Mouse (Mus musculus): ENCODE measurements around the gene Abhd17a. TPM values are rescaled to one million over a fixed set of nuclear protein-coding genes. Genes with fewer than 3 reads are reported as not detected.

The Abhd17a gene
- polyA plus RNA-seq, 1 experiment from 2014 or later = 50.2 TPM

GRCm38 (mm10) chr10:80547539-80547938 lies 42.6 kb downstream of the Abhd17a start:
- TF ChIP-seq CTCF (IDR thresholded peaks at IDR 0.05; ENCODE audit: low read depth) (no peak), EP300 (IDR thresholded peaks at IDR 0.05; ENCODE audit: low read depth) (no peak)
- DNase-seq (no peak), ATAC-seq (no peak)
- H3K27ac ChIP-seq (ENCODE audit: low read depth) = no peak overlapping the region
- WGBS (ENCODE audit: insufficient replicate concordance) = 85% methylated on average over 14 of the region's 15 CpGs
- no peaks in the 10 kb centered on the region for H3K27me3 ChIP-seq (ENCODE audit: insufficient read depth, low read length)
- H3K9me3 ChIP-seq (ENCODE audit: low read length) = no peaks in the 10 kb centered on the region
- no peak overlapping the region for H3K4me3 ChIP-seq (ENCODE audit: low read depth, low read length)
- no peak overlapping the region for H3K4me2 ChIP-seq (ENCODE audit: low read depth, low read length)
- H3K4me1 ChIP-seq (ENCODE audit: insufficient read depth) = peaks cover 5% of the 10 kb centered on the region; the same call in 1 of the 2 replicates
- H3K36me3 ChIP-seq (replicated peaks; ENCODE audit: insufficient read depth, low read length) = peaks cover 80% of the 10 kb centered on the region
- H3K9ac ChIP-seq (replicated peaks) = no peak overlapping the region

- H3K4me2 ChIP-seq (ENCODE audit: low read depth, low read length) = no peak overlapping the region
- 70% methylated on average over 4 of the region's 4 CpGs for WGBS (ENCODE audit: insufficient replicate concordance)
- no peak overlapping the region for H3K27ac ChIP-seq (ENCODE audit: low read depth)
- peaks cover 86% of the 10 kb centered on the region for H3K36me3 ChIP-seq (replicated peaks; ENCODE audit: insufficient read depth, low read length)
- ATAC-seq (peak; percentile 59), DNase-seq (no peak)
- no peak overlapping the region for H3K4me3 ChIP-seq (ENCODE audit: low read depth, low read length)
- TF ChIP-seq CTCF (IDR thresholded peaks at IDR 0.05; ENCODE audit: low read depth) (no peak), EP300 (IDR thresholded peaks at IDR 0.05; ENCODE audit: low read depth) (no peak)
- H3K9me3 ChIP-seq (ENCODE audit: low read length) = no peaks in the 10 kb centered on the region
- no peaks in the 10 kb centered on the region for H3K27me3 ChIP-seq (ENCODE audit: insufficient read depth, low read length)
- H3K9ac ChIP-seq (replicated peaks) = no peak overlapping the region
- peaks cover 5% of the 10 kb centered on the region; the same call in 1 of the 2 replicates for H3K4me1 ChIP-seq (ENCODE audit: insufficient read depth)
Measured at GRCm38 (mm10) chr10:80546945-80547344, 43.2 kb downstream of the Abhd17a start.

- Histone ChIP-seq H3K4me1 (ENCODE audit: insufficient read depth) (peaks cover 5% of the 10 kb centered on the region; the same call in 1 of the 2 replicates), H3K27me3 (ENCODE audit: insufficient read depth, low read length) (no peaks in the 10 kb centered on the region), H3K27ac (ENCODE audit: low read depth) (no peak overlapping the region), H3K9ac (replicated peaks) (no peak overlapping the region), H3K4me2 (ENCODE audit: low read depth, low read length) (no peak overlapping the region), H3K4me3 (ENCODE audit: low read depth, low read length) (no peak overlapping the region), H3K9me3 (ENCODE audit: low read length) (no peaks in the 10 kb centered on the region), H3K36me3 (replicated peaks; ENCODE audit: insufficient read depth, low read length) (peaks cover 84% of the 10 kb centered on the region)
- WGBS (ENCODE audit: insufficient replicate concordance) = 85% methylated on average over 8 of the region's 8 CpGs
- no peak for ATAC-seq
- TF ChIP-seq EP300 (IDR thresholded peaks at IDR 0.05; ENCODE audit: low read depth) = no peak
- no peak for TF ChIP-seq CTCF (IDR thresholded peaks at IDR 0.05; ENCODE audit: low read depth)
- DNase-seq = no peak
Measured at GRCm38 (mm10) chr10:80545590-80545989, 44.6 kb downstream of the Abhd17a start.

- 88% methylated on average over 14 of the region's 14 CpGs for WGBS (ENCODE audit: insufficient replicate concordance)
Measured at GRCm38 (mm10) chr10:80543873-80544272, 46.3 kb downstream of the Abhd17a start.

GRCm38 (mm10) chr10:80539493-80539892 lies 50.6 kb downstream of the Abhd17a start:
- 35% methylated on average over 5 of the region's 5 CpGs for WGBS (ENCODE audit: insufficient replicate concordance)
- Histone ChIP-seq H3K4me2 (ENCODE audit: low read depth, low read length) (peak overlapping the region; percentile 33; the same call in 1 of the 2 replicates), H3K27me3 (ENCODE audit: insufficient read depth, low read length) (0 out of 2 replicates have a peak, but pooled peaks cover 4% of the 10 kb centered on the region), H3K4me1 (ENCODE audit: insufficient read depth) (peaks cover 28% of the 10 kb centered on the region), H3K36me3 (replicated peaks; ENCODE audit: insufficient read depth, low read length) (peaks cover 27% of the 10 kb centered on the region), H3K4me3 (ENCODE audit: low read depth, low read length) (no peak overlapping the region), H3K9ac (replicated peaks) (no peak overlapping the region), H3K27ac (ENCODE audit: low read depth) (no peak overlapping the region), H3K9me3 (ENCODE audit: low read length) (no peaks in the 10 kb centered on the region)
- ATAC-seq (no peak), DNase-seq (no peak)
- no peak for TF ChIP-seq CTCF (IDR thresholded peaks at IDR 0.05; ENCODE audit: low read depth)
- TF ChIP-seq EP300 (IDR thresholded peaks at IDR 0.05; ENCODE audit: low read depth) = no peak

More at GRCm38 (mm10) chr10:80543873-80544272, 46.3 kb downstream of the Abhd17a start:
- no peak overlapping the region for H3K4me3 ChIP-seq (ENCODE audit: low read depth, low read length)
- H3K9ac ChIP-seq (replicated peaks) = no peak overlapping the region
- no peak for TF ChIP-seq EP300 (IDR thresholded peaks at IDR 0.05; ENCODE audit: low read depth)
- TF ChIP-seq CTCF (IDR thresholded peaks at IDR 0.05; ENCODE audit: low read depth) = no peak
- H3K36me3 ChIP-seq (replicated peaks; ENCODE audit: insufficient read depth, low read length) = peaks cover 68% of the 10 kb centered on the region
- ATAC-seq = no peak
- no peaks in the 10 kb centered on the region for H3K27me3 ChIP-seq (ENCODE audit: insufficient read depth, low read length)
- no peak overlapping the region for H3K4me2 ChIP-seq (ENCODE audit: low read depth, low read length)
- no peaks in the 10 kb centered on the region for H3K9me3 ChIP-seq (ENCODE audit: low read length)
- no peak overlapping the region for H3K27ac ChIP-seq (ENCODE audit: low read depth)
- peaks cover 11% of the 10 kb centered on the region for H3K4me1 ChIP-seq (ENCODE audit: insufficient read depth)
- no peak for DNase-seq

GRCm38 (mm10) chr10:80538710-80539394 lies 51.3 kb downstream of the Abhd17a start, which contains the start of gene Atp8b3:
Gene Atp8b3 (minus strand): TSS chr10:80539124.
- H3K36me3 ChIP-seq (replicated peaks; ENCODE audit: insufficient read depth, low read length) = peaks cover 20% of the 10 kb centered on the region
- H3K4me1 ChIP-seq (ENCODE audit: insufficient read depth) = peaks cover 35% of the 10 kb centered on the region
- peak within 1 kb of the TSS; percentile 42 for H3K27ac ChIP-seq (ENCODE audit: low read depth)
- H3K9ac ChIP-seq (replicated peaks) = peak within 1 kb of the TSS; percentile 32; the same call in 1 of the 2 replicates
- ATAC-seq = peak; percentile 96
- 3% methylated on average over 30 of the region's 30 CpGs for WGBS (ENCODE audit: insufficient replicate concordance)
- 0 out of 2 replicates have a peak, but pooled peaks cover 4% of the 10 kb centered on the region for H3K27me3 ChIP-seq (ENCODE audit: insufficient read depth, low read length)
- H3K9me3 ChIP-seq (ENCODE audit: low read length) = no peaks in the 10 kb centered on the region
- TF ChIP-seq EP300 (IDR thresholded peaks at IDR 0.05; ENCODE audit: low read depth) (no peak), CTCF (IDR thresholded peaks at IDR 0.05; ENCODE audit: low read depth) (peak; percentile 64)
- peak within 1 kb of the TSS; percentile 76 for H3K4me2 ChIP-seq (ENCODE audit: low read depth, low read length)
- H3K4me3 ChIP-seq (ENCODE audit: low read depth, low read length) = peak within 1 kb of the TSS; percentile 39
- DNase-seq = peak; percentile 99

All from liver, postnatal 0 days (tissue).